Mouse (Mus musculus) frontal cortex, postnatal 36 days (tissue): ENCODE measurements around the gene Acrv1.
"Not testable (repeated sequence)": the region's sequence is repeated elsewhere in the genome, so short reads cannot be mapped to it uniquely, and the experiment has no call there.

Experiments
- DNase-seq, 2 experiments: peaks; one replicate each; pipeline ENCODE4 v3.0.0; 2022; ENCODE audit warnings: low spot score in 2 of 2

Gene Acrv1

DNA sequence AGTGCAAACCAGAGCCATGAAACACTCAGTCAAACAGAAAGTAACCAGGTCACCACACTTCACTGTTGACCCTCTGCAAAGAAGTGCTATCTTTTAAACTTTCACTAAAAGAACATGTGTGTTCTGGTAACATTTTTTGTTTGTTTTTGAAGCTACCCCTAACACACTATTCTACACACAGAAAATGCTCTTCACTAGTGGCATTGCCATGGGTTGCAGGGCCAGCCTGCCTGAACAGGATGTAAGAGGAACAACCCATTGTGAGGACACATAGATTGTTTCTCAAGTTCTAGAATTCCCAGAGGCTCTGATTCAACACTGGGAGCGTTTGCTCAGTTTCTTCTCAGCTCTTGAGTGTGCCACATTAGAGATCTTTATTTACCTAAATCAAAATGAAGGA lies at the start of gene Acrv1:
Gene Acrv1, plus strand, starts transcription at position 301 of the 400 bp plus-strand sequence.
- DNase-seq, result no peak

DNA sequence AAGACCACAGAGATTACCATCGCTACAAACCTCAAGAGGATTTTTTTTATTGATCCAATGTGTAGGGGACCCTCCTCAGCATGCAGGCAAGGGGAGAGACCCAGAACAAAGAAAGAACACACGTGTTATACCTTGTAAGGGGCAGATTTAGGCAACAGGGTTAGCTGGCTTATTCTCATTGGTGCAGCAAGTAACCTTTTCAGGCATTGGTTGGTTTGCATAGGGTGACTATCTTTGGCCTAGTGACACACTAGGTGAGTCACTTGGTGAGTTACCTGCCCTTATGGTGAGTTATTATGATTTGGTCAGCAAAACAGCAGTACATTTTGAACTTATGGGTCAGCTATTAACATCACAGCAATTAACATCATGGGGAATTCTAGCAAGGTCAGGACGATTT lies 49.7 kb upstream of the Acrv1 start, which contains the start of gene A630095E13Rik:
Gene A630095E13Rik, minus strand, starts transcription at position 101 of the 400 bp plus-strand sequence.
- DNase-seq, result not testable (repeated sequence)

DNA sequence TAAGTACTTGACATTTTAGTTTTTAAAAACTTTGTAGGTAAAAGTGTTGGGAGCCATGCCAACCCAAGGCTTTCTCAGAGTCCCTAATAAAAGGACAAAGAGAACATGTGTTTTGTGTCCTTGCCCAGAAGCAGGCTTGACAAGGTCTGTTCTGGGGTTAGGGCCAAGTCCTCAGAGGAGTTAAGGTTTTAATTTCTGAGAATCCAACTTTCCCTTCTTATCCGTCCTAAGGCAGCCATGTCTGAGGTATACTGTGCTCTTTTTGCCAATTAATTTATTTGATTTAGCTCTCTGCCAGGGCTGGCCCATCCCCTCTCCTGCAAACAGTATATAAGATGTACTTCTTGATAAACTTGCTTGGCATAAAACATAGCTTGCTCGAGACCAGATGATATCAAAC lies 11.6 kb upstream of the Acrv1 start:
- no peak for DNase-seq

DNA sequence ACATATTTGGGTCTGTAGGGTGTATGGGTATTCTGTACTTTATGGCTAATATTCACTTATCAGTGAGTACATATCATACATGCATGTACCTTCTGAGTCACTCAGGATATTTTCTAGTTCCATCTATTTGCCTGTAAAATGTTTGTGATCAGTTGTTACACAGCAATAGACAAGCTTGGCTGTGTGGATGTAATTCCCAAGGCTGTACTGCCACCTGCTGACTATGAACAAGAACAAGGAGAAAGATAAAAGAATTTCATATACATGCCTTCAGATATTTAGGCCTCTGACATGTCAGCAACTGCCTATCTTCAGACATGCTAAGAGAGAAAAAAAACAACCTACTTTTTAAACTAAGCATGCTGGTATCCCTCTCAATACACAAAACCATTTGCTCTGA lies 5.7 kb upstream of the Acrv1 start:
- DNase-seq, result peak in 1 of 2 experiments; percentile 15

- DNase-seq, result no peak
Measured at GRCm38 (mm10) chr9:36694276-36694675, 1.3 kb downstream of the Acrv1 start.

- no peak for DNase-seq
Measured at GRCm38 (mm10) chr9:36705923-36706322, 12.9 kb downstream of the Acrv1 start.

GRCm38 (mm10) chr9:36707304-36707703 lies 14.3 kb downstream of the Acrv1 start:
- no peak for DNase-seq

- peak in 1 of 2 experiments; percentile 3 for DNase-seq
Measured at GRCm38 (mm10) chr9:36716624-36717023, 23.6 kb downstream of the Acrv1 start.

DNA sequence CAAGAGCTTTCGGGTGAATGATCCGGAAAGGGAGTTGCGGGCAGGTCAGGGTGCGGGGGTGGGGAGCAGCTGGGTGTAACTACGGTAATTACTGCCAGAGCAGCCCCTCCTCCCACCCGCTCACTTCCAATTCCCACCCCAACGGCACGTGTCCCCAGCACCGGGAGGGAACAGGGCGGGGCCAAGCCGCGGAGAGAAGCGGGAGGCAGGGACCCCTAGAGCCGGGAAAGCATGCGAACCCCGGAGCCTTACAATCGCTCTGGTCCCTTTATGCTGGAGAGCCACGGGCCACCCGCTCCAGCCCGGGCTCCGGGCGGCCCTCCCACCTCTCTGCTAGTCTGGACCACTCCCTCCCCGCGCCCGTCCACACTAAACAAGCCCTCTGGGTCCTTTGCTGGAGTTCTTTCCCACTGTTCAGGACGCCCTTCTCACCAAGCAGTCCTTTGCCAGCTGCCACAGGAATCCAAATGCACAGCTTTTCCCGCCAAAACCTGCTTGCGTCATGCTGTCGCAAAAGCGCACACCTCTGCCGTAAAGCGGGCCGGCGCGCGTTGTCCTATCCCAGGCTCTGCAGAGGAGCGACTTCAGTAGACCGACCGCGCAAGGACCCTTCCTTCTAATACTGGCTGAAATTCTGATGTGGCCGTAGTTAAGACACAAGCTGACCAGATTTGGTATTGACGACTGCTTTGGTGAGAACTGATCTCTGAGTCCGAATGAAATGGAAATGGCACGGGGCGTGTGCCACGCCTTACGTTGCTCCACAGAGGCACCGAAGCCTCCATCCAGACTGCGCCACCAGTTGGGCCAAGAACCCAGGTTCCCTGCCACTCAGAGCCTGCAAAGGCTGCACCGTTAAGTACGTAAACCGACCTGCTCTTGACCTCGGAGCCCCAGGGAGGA lies 33.4 kb downstream of the Acrv1 start:
- peak; percentile 92 to 96 for DNase-seq

GRCm38 (mm10) chr9:36727034-36727755 lies 34.2 kb downstream of the Acrv1 start, which contains the start of gene Chek1:
TSS of gene Chek1 (minus strand) at chr9:36727065.
- no peak for DNase-seq
